Mouse (Mus musculus): Measurements from ENCODE around the gene N4bp1. TPM values are rescaled to one million over a fixed set of nuclear protein-coding genes. Genes with fewer than 3 reads are reported as not detected.

Gene N4bp1
- total and polyA plus RNA-seq, 3 experiments, result 12.2 to 15.6 (median 12.8) TPM

DNA sequence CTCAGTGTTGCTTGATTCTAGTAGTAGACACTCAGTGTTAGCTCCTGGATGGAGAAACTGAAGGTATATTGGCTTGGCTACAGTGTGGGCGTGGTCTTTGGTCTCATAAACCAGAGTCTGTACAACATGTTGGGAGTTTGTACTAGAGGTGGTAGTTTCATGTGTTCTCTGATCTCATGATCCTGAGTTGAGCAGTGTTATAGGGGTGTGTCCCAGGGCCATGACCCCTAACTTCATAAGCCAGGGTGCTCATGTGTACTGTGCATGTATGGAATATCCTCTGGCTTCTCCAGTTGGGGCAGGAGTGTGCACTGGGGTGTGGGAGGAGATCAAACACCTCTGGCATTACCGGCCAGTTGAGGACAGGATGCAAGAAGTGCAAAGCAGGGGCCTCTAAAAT is 32.6 kb upstream of the N4bp1 start:
- in situ Hi-C loops (cut with MboI; ENCODE audit: low pct_ligation_motif_present, low pct_unique_long_range_greater_than_20kb, low sequenced_read_pairs), result loop anchor here (25.0 kb wide), 1 partner anchor 1230 kb away; no protein-coding TSS in a partner anchor
- H3K4me1 ChIP-seq (ENCODE audit: control insufficient read depth in 1 of 2, insufficient read depth in 2 of 2), result peaks cover 0 to 16% of the 10 kb centered on the region in 2 experiments; a peak in 2 of 4 replicates
- H3K9ac ChIP-seq (ENCODE audit: insufficient read depth, low read depth), result no peak overlapping the region
- no peak overlapping the region for H3K4me2 ChIP-seq (ENCODE audit: insufficient read depth, low read depth, poor library complexity, severe bottlenecking)
- H3K4me3 ChIP-seq (replicated peaks in 1 of 3; ENCODE audit: low read depth in 2 of 3, low read length in 2 of 3, poor library complexity in 1 of 3), result no peak overlapping the region
- H3K36me3 ChIP-seq (replicated peaks in 1 of 2; ENCODE audit: control insufficient read depth in 1 of 2, insufficient read depth in 1 of 2, low read length in 1 of 2), result no peaks in the 10 kb centered on the region
- no peak overlapping the region for H3K27ac ChIP-seq (ENCODE audit: insufficient read depth, low read depth)
- H3K79me2 ChIP-seq (replicated peaks; ENCODE audit: control insufficient read depth, extremely low read depth, insufficient read depth, poor library complexity, severe bottlenecking), result no peaks in the 10 kb centered on the region
- dilution Hi-C loops (cut with MboI; ENCODE audit: extremely low pct_ligation_motif_present, extremely low pct_unique_long_range_greater_than_20kb, low sequenced_read_pairs), result no loop called here
- no peak for DNase-seq (ENCODE audit: extremely low read depth)
- TF ChIP-seq USF1 (IDR thresholded peaks at IDR 0.05; ENCODE audit: low read depth, low read length) (no peak), MYC (IDR thresholded peaks at IDR 0.05; ENCODE audit: low read depth, low read length) (no peak), ETS1 (conservative IDR thresholded peaks at IDR 0.05; ENCODE audit: low read depth, low read length) (no peak)
- H3K9me3 ChIP-seq (replicated peaks; ENCODE audit: low read length), result no peaks in the 10 kb centered on the region
- H3K27me3 ChIP-seq (replicated peaks), result no peaks in the 10 kb centered on the region

GRCm38 (mm10) chr8:86916369-86916768 is 31.3 kb upstream of the N4bp1 start:
- Histone ChIP-seq H3K9ac (ENCODE audit: insufficient read depth, low read depth) (no peak overlapping the region), H3K4me3 (replicated peaks in 1 of 3; ENCODE audit: low read depth in 2 of 3, low read length in 2 of 3, poor library complexity in 1 of 3) (no peak overlapping the region), H3K4me2 (ENCODE audit: insufficient read depth, low read depth, poor library complexity, severe bottlenecking) (peak overlapping the region; percentile 13; the same call in 1 of the 2 replicates), H3K4me1 (ENCODE audit: control insufficient read depth in 1 of 2, insufficient read depth in 2 of 2) (peaks cover 0 to 20% of the 10 kb centered on the region in 2 experiments; a peak in 2 of 4 replicates), H3K27ac (ENCODE audit: insufficient read depth, low read depth) (no peak overlapping the region), H3K9me3 (replicated peaks; ENCODE audit: low read length) (no peaks in the 10 kb centered on the region), H3K79me2 (replicated peaks; ENCODE audit: control insufficient read depth, extremely low read depth, insufficient read depth, poor library complexity, severe bottlenecking) (no peaks in the 10 kb centered on the region), H3K27me3 (replicated peaks) (no peaks in the 10 kb centered on the region), H3K36me3 (replicated peaks in 1 of 2; ENCODE audit: control insufficient read depth in 1 of 2, insufficient read depth in 1 of 2, low read length in 1 of 2) (no peaks in the 10 kb centered on the region)
- in situ Hi-C loops (cut with MboI; ENCODE audit: low pct_ligation_motif_present, low pct_unique_long_range_greater_than_20kb, low sequenced_read_pairs) (loop anchor here (25.0 kb wide), 1 partner anchor 1229 kb away; no protein-coding TSS in a partner anchor), dilution Hi-C loops (cut with MboI; ENCODE audit: extremely low pct_ligation_motif_present, extremely low pct_unique_long_range_greater_than_20kb, low sequenced_read_pairs) (no loop called here)
- TF ChIP-seq MEF2A (IDR thresholded peaks at IDR 0.05; ENCODE audit: borderline replicate concordance, low read depth, low read length) (no peak), ZNF384 (IDR thresholded peaks at IDR 0.05; ENCODE audit: low read depth, low read length) (peak; percentile 69)
- DNase-seq (ENCODE audit: extremely low read depth), result no peak

- DNase-seq (ENCODE audit: extremely low read depth), result peak; percentile 51
- H3K9ac ChIP-seq (ENCODE audit: insufficient read depth, low read depth), result no peak overlapping the region
- no peaks in the 10 kb centered on the region for H3K27me3 ChIP-seq (replicated peaks)
- peak overlapping the region; percentile 5; the same call in 1 of the 2 replicates for H3K4me2 ChIP-seq (ENCODE audit: insufficient read depth, low read depth, poor library complexity, severe bottlenecking)
- no peaks in the 10 kb centered on the region for H3K36me3 ChIP-seq (replicated peaks in 1 of 2; ENCODE audit: control insufficient read depth in 1 of 2, insufficient read depth in 1 of 2, low read length in 1 of 2)
- peaks cover 3% of the 10 kb centered on the region for H3K9me3 ChIP-seq (replicated peaks; ENCODE audit: low read length)
- no peak overlapping the region for H3K4me3 ChIP-seq (replicated peaks in 1 of 3; ENCODE audit: low read depth in 2 of 3, low read length in 2 of 3, poor library complexity in 1 of 3)
- in situ Hi-C loops (cut with MboI; ENCODE audit: low pct_ligation_motif_present, low pct_unique_long_range_greater_than_20kb, low sequenced_read_pairs) (loop anchor here (25.0 kb wide), 1 partner anchor 1224 kb away; no protein-coding TSS in a partner anchor), dilution Hi-C loops (cut with MboI; ENCODE audit: extremely low pct_ligation_motif_present, extremely low pct_unique_long_range_greater_than_20kb, low sequenced_read_pairs) (no loop called here)
- TF ChIP-seq HCFC1 (IDR thresholded peaks at IDR 0.05; ENCODE audit: low read depth, low read length), result no peak
- 0 out of 2 replicates have a peak, but pooled peaks have one; percentile 25 for TF ChIP-seq MAX (IDR thresholded peaks at IDR 0.05; ENCODE audit: low read length)
- no peak for TF ChIP-seq ELF1 (IDR thresholded peaks at IDR 0.05; ENCODE audit: low read depth, low read length)
- no peak for TF ChIP-seq GABPA (IDR thresholded peaks at IDR 0.05; ENCODE audit: insufficient replicate concordance, low read depth, low read length)
- peak; percentile 65 for TF ChIP-seq USF2 (conservative IDR thresholded peaks at IDR 0.05; ENCODE audit: low read depth, low read length)
- TF ChIP-seq TCF12 (IDR thresholded peaks at IDR 0.05; ENCODE audit: low read depth, low read length), result no peak
- TF ChIP-seq EP300 (IDR thresholded peaks at IDR 0.05; ENCODE audit: low read length), result 0 out of 2 replicates have a peak, but pooled peaks have one; percentile 24
- 0 out of 2 replicates have a peak, but pooled peaks have one; percentile 9 for TF ChIP-seq ETS1 (conservative IDR thresholded peaks at IDR 0.05; ENCODE audit: low read depth, low read length)
- TF ChIP-seq MAFK (IDR thresholded peaks at IDR 0.05; ENCODE audit: insufficient replicate concordance, low read length), result no peak
- 0 out of 2 replicates have a peak, but pooled peaks have one; percentile 25 for TF ChIP-seq MEF2A (IDR thresholded peaks at IDR 0.05; ENCODE audit: borderline replicate concordance, low read depth, low read length)
- TF ChIP-seq TBP (conservative IDR thresholded peaks at IDR 0.05; ENCODE audit: low read depth, low read length), result peak; percentile 64; the same call in 1 of the 2 replicates
- peak; percentile 53 for TF ChIP-seq USF1 (IDR thresholded peaks at IDR 0.05; ENCODE audit: low read depth, low read length)
- no peak for TF ChIP-seq NRF1 (IDR thresholded peaks at IDR 0.05; ENCODE audit: low read depth, low read length)
- no peak for TF ChIP-seq CTCF (conservative IDR thresholded peaks at IDR 0.05 in 1 of 2, IDR thresholded peaks at IDR 0.05 in 1 of 2; ENCODE audit: low read depth in 2 of 2, low read length in 2 of 2)
- no peak for TF ChIP-seq CHD2 (IDR thresholded peaks at IDR 0.05; ENCODE audit: low read length)
- TF ChIP-seq ZC3H11A (IDR thresholded peaks at IDR 0.05; ENCODE audit: low read depth, low read length), result no peak
- no peak for TF ChIP-seq SIN3A (IDR thresholded peaks at IDR 0.05; ENCODE audit: low read length)
- no peak for TF ChIP-seq ZNF384 (IDR thresholded peaks at IDR 0.05; ENCODE audit: low read depth, low read length)
- no peak for TF ChIP-seq MAZ (IDR thresholded peaks at IDR 0.05; ENCODE audit: low read depth, low read length)
- 0 out of 2 replicates have a peak, but pooled peaks have one; percentile 19 for TF ChIP-seq BHLHE40 (IDR thresholded peaks at IDR 0.05; ENCODE audit: low read depth, low read length)
- no peak for TF ChIP-seq E2F4 (IDR thresholded peaks at IDR 0.05; ENCODE audit: insufficient replicate concordance, low read depth, low read length)
- H3K27ac ChIP-seq (ENCODE audit: insufficient read depth, low read depth), result no peak overlapping the region
- H3K79me2 ChIP-seq (replicated peaks; ENCODE audit: control insufficient read depth, extremely low read depth, insufficient read depth, poor library complexity, severe bottlenecking), result no peaks in the 10 kb centered on the region
- H3K4me1 ChIP-seq (ENCODE audit: control insufficient read depth in 1 of 2, insufficient read depth in 2 of 2), result peaks cover 0 to 13% of the 10 kb centered on the region in 2 experiments; a peak in 2 of 4 replicates
These were observed 26.1 kb upstream of the N4bp1 start for GRCm38 (mm10) chr8:86911136-86911535.

All from CH12.LX (cell line).